Mouse (Mus musculus): Measurements from ENCODE around the gene Csta1.

- TF ChIP-seq POLR2A (IDR thresholded peaks at IDR 0.05; ENCODE audit: low read depth, low read length) (no peak), CTCF (IDR thresholded peaks at IDR 0.05; ENCODE audit: borderline replicate concordance, insufficient read depth, low read length) (no peak)
Measured at GRCm38 (mm10) chr16:36138201-36138600, 7.2 kb upstream of the Csta1 start.

Data from embryonic fibroblast, embryonic 13.5 days (primary cell).